ENCODE assay signal across 24 mouse cellular contexts in the genomic region with DNA sequence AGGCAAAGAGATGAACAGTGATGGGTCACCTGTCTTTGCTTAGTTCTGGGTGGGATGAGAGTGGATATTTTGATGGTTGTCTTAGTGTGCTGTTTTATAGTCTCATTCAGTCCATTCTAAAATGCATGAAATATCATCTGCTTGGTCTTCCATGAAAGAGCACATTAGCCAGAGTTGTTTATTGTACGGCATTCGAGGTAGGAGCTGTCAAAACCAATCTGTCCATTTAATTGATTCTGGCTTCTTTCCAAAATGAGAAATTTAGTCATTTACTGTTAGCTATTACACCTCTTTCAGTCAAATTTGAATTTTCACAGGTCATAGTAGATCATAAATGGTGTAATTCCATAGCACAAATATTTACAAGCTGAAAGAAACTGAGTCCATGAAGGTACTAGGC.
A peak's percentile ranks its signal among the peaks of the same experiment; 100 is the strongest.
DNase-seq lines count a peak whose midpoint lies in the region; ATAC-seq and TF ChIP-seq lines count a peak whose summit lies in the region.
"Had no signal": no experiment of that assay in that cellular context is flagged by ENCODE, and none has a peak within 500 bp of the region (broad histone marks: within the 10 kb centered on the region; RNA-seq: fewer than 3 reads in every experiment).

No protein-coding gene starts in this region.

- ATAC-seq in forebrain, embryonic 15.5 days (replicated peaks), result no peak
- ATAC-seq in hindbrain, postnatal 0 days, result 0 out of 2 replicates have a peak, but pooled peaks have one; percentile 49
- ATAC-seq: activated CD4-positive, CD25-positive, alpha-beta regulatory T cell, adult 4 months; CD4-positive, CD25-positive, alpha-beta regulatory T cell, adult 4 months; inflammation-experienced regulatory T-cells, adult 6 months; intestine, embryonic 16.5 days had no signal

- 0 out of 2 replicates have a peak overlapping the region, but pooled peaks have one; percentile 14 for H3K27ac ChIP-seq in forebrain, embryonic 15.5 days (replicated peaks)
- no peak overlapping the region for H3K27ac ChIP-seq in forebrain, embryonic 10.5 days
- H3K27ac ChIP-seq in hindbrain, postnatal 0 days, result no peak overlapping the region
- no peak overlapping the region for H3K27ac ChIP-seq in hindbrain, embryonic 10.5 days
- H3K27ac ChIP-seq: heart, adult 2 months; heart, embryonic 10.5 days; heart, embryonic 13.5 days; hindbrain, embryonic 15.5 days had no signal

- no peaks in the 10 kb centered on the region for H3K36me3 ChIP-seq in forebrain, embryonic 15.5 days
- no peaks in the 10 kb centered on the region for H3K36me3 ChIP-seq in forebrain, embryonic 10.5 days (replicated peaks)
- H3K36me3 ChIP-seq in hindbrain, postnatal 0 days (ENCODE audit: insufficient read depth, low read length), result no peaks in the 10 kb centered on the region
- no peaks in the 10 kb centered on the region for H3K36me3 ChIP-seq in hindbrain, embryonic 10.5 days
- H3K36me3 ChIP-seq: heart, embryonic 10.5 days; heart, embryonic 13.5 days; hindbrain, embryonic 15.5 days had no signal

- H3K4me1 ChIP-seq in forebrain, embryonic 15.5 days, result no peaks in the 10 kb centered on the region; the same call in 1 of the 2 replicates
- H3K4me1 ChIP-seq in forebrain, embryonic 10.5 days, result no peaks in the 10 kb centered on the region
- H3K4me1 ChIP-seq in hindbrain, postnatal 0 days (ENCODE audit: insufficient read depth, low read length), result no peaks in the 10 kb centered on the region
- H3K4me1 ChIP-seq in hindbrain, embryonic 10.5 days (replicated peaks), result no peaks in the 10 kb centered on the region
- H3K4me1 ChIP-seq: heart, embryonic 10.5 days; heart, embryonic 13.5 days; hindbrain, embryonic 15.5 days had no signal

- no peak overlapping the region for H3K4me2 ChIP-seq in forebrain, embryonic 15.5 days (replicated peaks)
- H3K4me2 ChIP-seq in hindbrain, postnatal 0 days (ENCODE audit: low read depth, low read length), result no peak overlapping the region
- H3K4me2 ChIP-seq: heart, embryonic 13.5 days; hindbrain, embryonic 15.5 days had no signal

- no peaks in the 10 kb centered on the region for H3K27me3 ChIP-seq in forebrain, embryonic 15.5 days
- H3K27me3 ChIP-seq in forebrain, embryonic 10.5 days (ENCODE audit: poor library complexity, severe bottlenecking), result no peaks in the 10 kb centered on the region
- H3K27me3 ChIP-seq in hindbrain, postnatal 0 days (ENCODE audit: insufficient read depth, low read length), result no peaks in the 10 kb centered on the region
- no peaks in the 10 kb centered on the region for H3K27me3 ChIP-seq in hindbrain, embryonic 10.5 days (ENCODE audit: insufficient read depth, poor library complexity, severe bottlenecking)
- H3K27me3 ChIP-seq: heart, embryonic 13.5 days; hindbrain, embryonic 15.5 days had no signal

- TF ChIP-seq CTCF in hindbrain, postnatal 0 days (IDR thresholded peaks at IDR 0.05; ENCODE audit: low read depth), result no peak
- TF ChIP-seq CTCF in brain, embryonic 14.5 days (IDR thresholded peaks at IDR 0.05; ENCODE audit: borderline replicate concordance, extremely low read depth, insufficient read depth, insufficient read length), result no peak

- no peak for TF ChIP-seq POLR2A in brain, embryonic 14.5 days (IDR thresholded peaks at IDR 0.05; ENCODE audit: borderline replicate concordance, extremely low read depth, insufficient read depth, insufficient read length, poor library complexity, severe bottlenecking)

- no peak for DNase-seq in forebrain, embryonic 10.5 days (ENCODE audit: extremely low spot score, low spot score)
- peak; percentile 44 for DNase-seq in hindbrain, postnatal 0 days (ENCODE audit: low spot score)
- no peak for DNase-seq in hindbrain, embryonic 10.5 days (ENCODE audit: low spot score)
- DNase-seq in brain, embryonic 14.5 days (ENCODE audit: low read depth), result peak; percentile 62
- DNase-seq in retina, postnatal 1 day, result peak; percentile 70
- DNase-seq in kidney, adult 8-10 months, result no peak
- DNase-seq: adrenal gland, adult 8-10 months; adrenal gland, postnatal 25 days; cerebellum, adult 18-20 months; cerebellum, adult 9-10 months; gastrocnemius, postnatal 10 days; gastrocnemius, postnatal 36 days; heart, adult 2 months; heart, postnatal 14 days; heart, postnatal 4 days; kidney, adult 18-20 months had no signal

- 33% methylated on average over 2 of the region's 2 CpGs for WGBS in forebrain, embryonic 15.5 days
- WGBS in forebrain, embryonic 10.5 days, result 85% methylated on average over 2 of the region's 2 CpGs
- WGBS in hindbrain, postnatal 0 days, result 30% methylated on average over 2 of the region's 2 CpGs
- WGBS in hindbrain, embryonic 10.5 days, result 91% methylated on average over 2 of the region's 2 CpGs

- no peak overlapping the region for H3K9ac ChIP-seq in forebrain, embryonic 15.5 days (replicated peaks)
- H3K9ac ChIP-seq in hindbrain, postnatal 0 days (replicated peaks; ENCODE audit: low read length), result no peak overlapping the region
- H3K9ac ChIP-seq: heart, embryonic 13.5 days; hindbrain, embryonic 15.5 days had no signal

- H3K4me3 ChIP-seq in forebrain, embryonic 15.5 days, result no peak overlapping the region
- no peak overlapping the region for H3K4me3 ChIP-seq in forebrain, embryonic 10.5 days
- H3K4me3 ChIP-seq in hindbrain, postnatal 0 days (ENCODE audit: low read length), result no peak overlapping the region
- H3K4me3 ChIP-seq in hindbrain, embryonic 10.5 days, result no peak overlapping the region
- H3K4me3 ChIP-seq: heart, adult 2 months; heart, embryonic 10.5 days; heart, embryonic 13.5 days; hindbrain, embryonic 15.5 days had no signal

- H3K9me3 ChIP-seq in forebrain, embryonic 15.5 days, result no peaks in the 10 kb centered on the region
- H3K9me3 ChIP-seq in forebrain, embryonic 10.5 days, result 0 out of 2 replicates have a peak, but pooled peaks cover 3% of the 10 kb centered on the region
- no peaks in the 10 kb centered on the region for H3K9me3 ChIP-seq in hindbrain, postnatal 0 days (ENCODE audit: low read length)
- no peaks in the 10 kb centered on the region for H3K9me3 ChIP-seq in hindbrain, embryonic 10.5 days
- H3K9me3 ChIP-seq: heart, embryonic 10.5 days; heart, embryonic 13.5 days; hindbrain, embryonic 15.5 days had no signal

Comparison
In these comparisons a context has a peak if more than half of its experiments do, and no peak if none do; other contexts are left out.
1. DNase-seq: peak in hindbrain, postnatal 0 days (single experiment), brain, embryonic 14.5 days (single experiment) and retina, postnatal 1 day (single experiment); none in forebrain, embryonic 10.5 days (single experiment), hindbrain, embryonic 10.5 days (single experiment) and kidney, adult 8-10 months (0 of 2).